Mouse (Mus musculus) MEL (cell line): ENCODE measurements at regions not wholly inside any gene's neighbourhood (a gene's known extent, or its start where the extent isn't known, plus 50 kb on each side); places are given as distances from the start of the nearest gene placed in this dataset.

ENCODE experiments used
- DNase-seq: peaks from one replicate; pipeline ENCODE4 v3.0.0; 2011; ENCODE audit warnings: low read depth, low spot score
- H3K27ac ChIP-seq: 2 replicates; pipeline ENCODE4 v1.5.1; 2012; ENCODE audit warnings: low read depth, mild to moderate bottlenecking, control low read depth, low read length, moderate library complexity; ENCODE audit not compliant: control insufficient read depth
- H3K27me3 ChIP-seq, 2 experiments: fragments of 150-350 bp in 1 of 2; sonication (generic) in 1 of 2; 2 replicates each; pipeline ENCODE4 v1.6.1; 2012; ENCODE audit warnings: low read length in 2 of 2, mild to moderate bottlenecking in 2 of 2, improper control_type of control experiment in 1 of 2, moderate library complexity in 1 of 2; ENCODE audit not compliant: insufficient read depth in 2 of 2, control insufficient read depth in 1 of 2
- H3K36me3 ChIP-seq, 2 experiments: 2 replicates each; pipeline ENCODE4 v1.6.1; 2012 to 2014; ENCODE audit warnings: low read length in 2 of 2, improper control_type of control experiment in 1 of 2, inconsistent platforms in 1 of 2, mild to moderate bottlenecking in 1 of 2; ENCODE audit not compliant: insufficient read depth in 2 of 2, control insufficient read depth in 1 of 2
- H3K4me1 ChIP-seq, 2 experiments: fragments of 150-350 bp in 1 of 2; sonication (generic) in 1 of 2; 2 replicates each; pipeline ENCODE4 v1.6.1; 2012; ENCODE audit warnings: low read length in 2 of 2, improper control_type of control experiment in 1 of 2, mild to moderate bottlenecking in 1 of 2; ENCODE audit not compliant: insufficient read depth in 2 of 2, control insufficient read depth in 1 of 2
- H3K4me3 ChIP-seq, 2 experiments: fragments of 150-350 bp in 1 of 2; sonication (generic) in 1 of 2; 2 replicates each; pipeline ENCODE4 v1.5.1; 2012; ENCODE audit warnings: low read depth in 2 of 2, low read length in 2 of 2, mild to moderate bottlenecking in 2 of 2, moderate library complexity in 2 of 2, control low read depth in 1 of 2, improper control_type of control experiment in 1 of 2; ENCODE audit not compliant: control insufficient read depth in 1 of 2, insufficient read depth in 1 of 2
- H3K79me2 ChIP-seq: 2 replicates; pipeline ENCODE4 v1.6.1; 2012; ENCODE audit warnings: mild to moderate bottlenecking, low read length, moderate library complexity; ENCODE audit not compliant: control insufficient read depth, poor library complexity, insufficient read depth
- H3K9ac ChIP-seq: 2 replicates; pipeline ENCODE4 v1.6.1; 2012; ENCODE audit warnings: low read depth, mild to moderate bottlenecking, control low read depth, low read length, moderate library complexity; ENCODE audit not compliant: control insufficient read depth, poor library complexity, severe bottlenecking
- H3K9me3 ChIP-seq: fragments of 150-350 bp; sonication (generic); replicated peaks from 2 replicates; pipeline ENCODE4 v1.6.1; 2012; ENCODE audit warnings: mild to moderate bottlenecking, low read length, improper control_type of control experiment, moderate library complexity; ENCODE audit not compliant: insufficient read depth
- BHLHE40 ChIP-seq: IDR thresholded peaks from 2 replicates; pipeline ENCODE4 v1.6.1; 2012; ENCODE audit warnings: low read depth, mild to moderate bottlenecking, inconsistent platforms, low read length, improper control_type of control experiment, borderline replicate concordance
- CHD2 ChIP-seq: IDR thresholded peaks from 2 replicates; pipeline ENCODE4 v1.6.1; 2011; ENCODE audit warnings: low read length, improper control_type of control experiment
- CTCF ChIP-seq, 3 experiments: IDR thresholded peaks in 2 of 3; conservative IDR thresholded peaks in 1 of 3; 2 replicates each; pipeline ENCODE4 v1.5.1; 2011 to 2012; ENCODE audit warnings: low read length in 3 of 3, low read depth in 2 of 3, mild to moderate bottlenecking in 2 of 3, improper control_type of control experiment in 1 of 3, inconsistent platforms in 1 of 3, mixed read lengths in 1 of 3, moderate library complexity in 1 of 3; ENCODE audit not compliant: control insufficient read depth in 1 of 3, insufficient read depth in 1 of 3, poor library complexity in 1 of 3, severe bottlenecking in 1 of 3
- E2F4 ChIP-seq: IDR thresholded peaks from 2 replicates; pipeline ENCODE4 v1.6.1; 2011; ENCODE audit warnings: low read depth, low read length, improper control_type of control experiment, borderline replicate concordance
- ELF1 ChIP-seq: IDR thresholded peaks from 2 replicates; pipeline ENCODE4 v1.6.1; 2014; ENCODE audit warnings: low read depth, mild to moderate bottlenecking, inconsistent platforms, low read length, improper control_type of control experiment, moderate library complexity
- EP300 ChIP-seq, 2 experiments: IDR thresholded peaks; 2 replicates each; pipeline ENCODE4 v1.6.1; 2011; ENCODE audit warnings: improper control_type of control experiment in 2 of 2, low read length in 2 of 2, low read depth in 1 of 2, mild to moderate bottlenecking in 1 of 2
- GABPA ChIP-seq: IDR thresholded peaks from 2 replicates; pipeline ENCODE4 v1.6.1; 2012; ENCODE audit warnings: low read depth, mild to moderate bottlenecking, inconsistent platforms, low read length, improper control_type of control experiment, moderate library complexity
- GATA1 ChIP-seq: IDR thresholded peaks from 2 replicates; pipeline ENCODE4 v1.6.1; 2011; ENCODE audit warnings: low read depth, low read length, improper control_type of control experiment
- HCFC1 ChIP-seq: IDR thresholded peaks from 2 replicates; pipeline ENCODE4 v1.6.1; 2012; ENCODE audit warnings: low read depth, mild to moderate bottlenecking, inconsistent platforms, low read length, improper control_type of control experiment, moderate library complexity
- JUND ChIP-seq: IDR thresholded peaks from 2 replicates; pipeline ENCODE4 v1.6.1; 2011; ENCODE audit warnings: low read depth, mild to moderate bottlenecking, improper control_type of control experiment, low read length
- KAT2A ChIP-seq: conservative IDR thresholded peaks from 2 replicates; pipeline ENCODE4 v1.6.1; 2012; ENCODE audit warnings: low read depth, low read length, improper control_type of control experiment, inconsistent platforms
- MAX ChIP-seq: IDR thresholded peaks from 2 replicates; pipeline ENCODE4 v1.6.1; 2011; ENCODE audit warnings: low read length, improper control_type of control experiment
- MEF2A ChIP-seq: IDR thresholded peaks from 2 replicates; pipeline ENCODE4 v1.6.1; 2014; ENCODE audit warnings: low read depth, mild to moderate bottlenecking, inconsistent platforms, low read length, improper control_type of control experiment; ENCODE audit not compliant: poor library complexity, insufficient replicate concordance, severe bottlenecking; ENCODE audit errors: extremely low read depth
- MXI1 ChIP-seq: IDR thresholded peaks from 2 replicates; pipeline ENCODE4 v1.6.1; 2011; ENCODE audit warnings: mild to moderate bottlenecking, low read depth, low read length, improper control_type of control experiment
- MYC ChIP-seq: IDR thresholded peaks from 2 replicates; pipeline ENCODE4 v1.6.1; 2011; ENCODE audit warnings: low read depth, mild to moderate bottlenecking, low read length, improper control_type of control experiment, moderate library complexity
- NELFE ChIP-seq: IDR thresholded peaks from 2 replicates; pipeline ENCODE4 v1.6.1; 2011; ENCODE audit warnings: low read depth, low read length, improper control_type of control experiment
- POLR2A ChIP-seq, 2 experiments: IDR thresholded peaks; 2 replicates each; pipeline ENCODE4 v1.6.1; 2011 to 2012; ENCODE audit warnings: low read length in 2 of 2, mild to moderate bottlenecking in 2 of 2, control low read depth in 1 of 2, improper control_type of control experiment in 1 of 2, low read depth in 1 of 2, moderate library complexity in 1 of 2; ENCODE audit not compliant: control insufficient read depth in 1 of 2, insufficient read depth in 1 of 2, poor library complexity in 1 of 2
- POLR2AphosphoS5 ChIP-seq: IDR thresholded peaks from 2 replicates; pipeline ENCODE4 v1.6.1; 2012; ENCODE audit warnings: low read depth, borderline replicate concordance, mild to moderate bottlenecking, inconsistent platforms, low read length, moderate library complexity, mixed read lengths
- RAD21 ChIP-seq: IDR thresholded peaks from 2 replicates; pipeline ENCODE4 v1.6.1; 2011; ENCODE audit warnings: mild to moderate bottlenecking, low read depth, low read length, improper control_type of control experiment
- RCOR1 ChIP-seq: IDR thresholded peaks from 2 replicates; pipeline ENCODE4 v1.6.1; 2012; ENCODE audit warnings: low read depth, mild to moderate bottlenecking, inconsistent platforms, low read length, improper control_type of control experiment
- SIN3A ChIP-seq: IDR thresholded peaks from 2 replicates; pipeline ENCODE4 v1.6.1; 2012; ENCODE audit warnings: low read length, improper control_type of control experiment, inconsistent platforms
- SMC3 ChIP-seq: IDR thresholded peaks from 2 replicates; pipeline ENCODE4 v1.6.1; 2011; ENCODE audit warnings: low read depth, low read length, improper control_type of control experiment
- TAL1 ChIP-seq: IDR thresholded peaks from 2 replicates; pipeline ENCODE4 v1.6.1; 2012; ENCODE audit warnings: mild to moderate bottlenecking, inconsistent platforms, low read length, moderate library complexity, mixed read lengths
- USF1 ChIP-seq: IDR thresholded peaks from 2 replicates; pipeline ENCODE4 v1.6.1; 2014; ENCODE audit warnings: low read depth, mild to moderate bottlenecking, inconsistent platforms, low read length, improper control_type of control experiment, moderate library complexity
- ZMIZ1 ChIP-seq: IDR thresholded peaks from 2 replicates; pipeline ENCODE4 v1.6.1; 2012; ENCODE audit warnings: low read depth, mild to moderate bottlenecking, inconsistent platforms, low read length, improper control_type of control experiment, moderate library complexity
- ZNF384 ChIP-seq: IDR thresholded peaks from 2 replicates; pipeline ENCODE4 v1.6.1; 2012; ENCODE audit warnings: low read depth, mild to moderate bottlenecking, inconsistent platforms, low read length, improper control_type of control experiment

DNA sequence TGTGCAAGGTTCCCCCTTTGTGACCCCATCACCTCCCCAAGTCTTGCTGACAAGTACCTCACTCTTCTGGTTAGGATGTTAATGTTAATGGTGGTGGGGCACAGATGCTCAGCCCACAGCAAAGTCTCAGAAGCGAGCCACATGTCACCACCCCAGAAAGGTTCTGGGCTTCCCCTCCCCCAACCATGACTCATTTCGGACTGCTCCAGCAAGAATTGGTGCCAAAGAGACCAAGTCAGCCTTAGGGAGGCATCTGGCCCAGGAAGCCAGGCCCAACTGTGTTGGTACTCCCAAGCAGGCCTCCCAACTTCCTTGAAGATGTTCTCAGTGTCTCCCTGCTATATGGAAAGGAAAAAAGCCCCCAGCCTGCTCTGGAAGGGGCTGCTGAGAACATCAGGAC is 67.8 kb upstream of the Nectin1 start:
- Histone ChIP-seq H3K4me3 (no peak overlapping the region), H3K9me3 (no peaks in the 10 kb centered on the region), H3K27me3 (no peaks in the 10 kb centered on the region), H3K4me1 (no peaks in the 10 kb centered on the region), H3K9ac (no peak overlapping the region), H3K79me2 (no peaks in the 10 kb centered on the region), H3K36me3 (no peaks in the 10 kb centered on the region), H3K27ac (no peak overlapping the region)
- no peak for TF ChIP-seq RAD21
- TF ChIP-seq NELFE = no peak
- TF ChIP-seq ZNF384 = no peak
- no peak for TF ChIP-seq RCOR1
- TF ChIP-seq USF1 = no peak
- no peak for TF ChIP-seq SIN3A
- TF ChIP-seq POLR2A (IDR thresholded peaks at IDR 0.05; ENCODE audit: control insufficient read depth in 1 of 2, insufficient read depth in 1 of 2, low read depth in 1 of 2, low read length in 2 of 2, poor library complexity in 1 of 2) = no peak
- TF ChIP-seq POLR2AphosphoS5 = no peak
- TF ChIP-seq EP300 (IDR thresholded peaks at IDR 0.05; ENCODE audit: low read depth in 1 of 2, low read length in 2 of 2) = no peak
- no peak for TF ChIP-seq GATA1
- no peak for TF ChIP-seq ELF1
- DNase-seq = no peak

DNA sequence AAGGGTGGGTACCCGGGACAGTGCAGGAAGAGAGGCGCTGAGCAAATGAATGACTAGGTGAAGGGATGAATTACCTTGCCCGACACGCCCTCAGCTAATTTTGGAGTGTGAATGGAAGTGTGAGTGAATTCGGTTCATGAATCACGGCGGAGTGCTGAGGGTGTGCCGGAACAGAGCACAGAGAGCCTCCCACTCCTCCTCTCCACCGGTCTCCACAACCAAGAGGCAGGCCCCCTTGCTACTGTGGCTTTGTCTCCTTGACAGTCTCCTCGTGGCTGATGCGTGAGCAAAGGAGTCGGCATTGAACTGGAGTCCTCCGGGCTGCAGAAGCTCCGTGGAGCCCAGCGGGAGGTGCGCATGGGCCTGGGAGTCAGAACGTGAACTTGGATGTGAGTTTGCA is 64.5 kb upstream of the Nectin1 start:
- no peaks in the 10 kb centered on the region for H3K27me3 ChIP-seq

DNA sequence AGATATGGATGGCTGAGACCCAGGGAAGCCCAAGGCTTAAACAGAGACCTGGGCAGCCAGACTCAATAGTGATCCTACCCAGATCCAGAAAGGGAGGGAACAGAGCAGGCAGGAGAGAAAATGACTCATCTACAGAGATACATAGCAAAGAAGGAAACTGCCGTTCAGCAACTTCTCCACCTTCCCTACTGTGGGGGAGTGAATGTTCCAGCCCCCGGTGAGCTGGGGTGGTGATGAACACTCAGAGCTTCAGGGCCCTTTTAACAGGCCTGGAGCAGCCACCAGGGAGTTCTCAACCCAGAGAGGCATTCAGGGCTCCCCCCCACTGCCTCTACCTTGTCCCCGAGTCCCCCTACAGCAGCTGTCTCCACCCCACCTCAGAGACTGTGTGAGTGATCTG is 62.5 kb upstream of the Nectin1 start:
- H3K9me3 ChIP-seq = no peaks in the 10 kb centered on the region
- no peak overlapping the region for H3K4me3 ChIP-seq
- no peak for TF ChIP-seq MYC
- no peak for TF ChIP-seq BHLHE40
- TF ChIP-seq SIN3A = no peak
- TF ChIP-seq POLR2AphosphoS5 = no peak
- no peak for TF ChIP-seq SMC3
- no peak for TF ChIP-seq CTCF (IDR thresholded peaks at IDR 0.05 in 2 of 3, conservative IDR thresholded peaks at IDR 0.05 in 1 of 3; ENCODE audit: control insufficient read depth in 1 of 3, insufficient read depth in 1 of 3, low read depth in 2 of 3, low read length in 3 of 3, poor library complexity in 1 of 3, severe bottlenecking in 1 of 3)
- no peak for TF ChIP-seq MEF2A
- TF ChIP-seq TAL1 = no peak
- no peak for TF ChIP-seq ZMIZ1
- no peaks in the 10 kb centered on the region for H3K36me3 ChIP-seq
- H3K9ac ChIP-seq = no peak overlapping the region
- no peaks in the 10 kb centered on the region for H3K4me1 ChIP-seq
- no peak for DNase-seq
- no peak overlapping the region for H3K27ac ChIP-seq
- H3K27me3 ChIP-seq = no peaks in the 10 kb centered on the region
- no peaks in the 10 kb centered on the region for H3K79me2 ChIP-seq

More for the DNA sequence above, 64.5 kb upstream of the Nectin1 start:
- Histone ChIP-seq H3K9ac (no peak overlapping the region), H3K9me3 (no peaks in the 10 kb centered on the region), H3K4me1 (no peaks in the 10 kb centered on the region), H3K79me2 (no peaks in the 10 kb centered on the region), H3K4me3 (no peak overlapping the region), H3K27ac (no peak overlapping the region), H3K36me3 (no peaks in the 10 kb centered on the region)
- DNase-seq = no peak
- TF ChIP-seq MEF2A (no peak), TAL1 (no peak), GABPA (no peak), RAD21 (no peak), MXI1 (no peak), JUND (no peak), KAT2A (no peak), SMC3 (no peak), CHD2 (no peak), SIN3A (no peak), MAX (no peak), HCFC1 (no peak), RCOR1 (no peak), E2F4 (no peak)
